Comparison of ENCODE assay signal across 15 mouse cellular contexts in genomic region chr10:53959759-53960158, GRCm38 (mm10).
"Had no signal": no experiment of that assay in that cellular context is flagged by ENCODE, and none has a peak within 500 bp of the region (broad histone marks: within the 10 kb centered on the region; RNA-seq: fewer than 3 reads in every experiment).

No protein-coding gene starts in this region.

- H3K4me1 ChIP-seq: limb, embryonic 12.5 days; midbrain, embryonic 15.5 days; neural tube, embryonic 13.5 days; stomach, embryonic 15.5 days had no signal

- H3K27ac ChIP-seq: layer of hippocampus, adult 2 months; limb, embryonic 12.5 days; liver, embryonic 14.5 days; midbrain, embryonic 15.5 days; neural tube, embryonic 13.5 days; stomach, embryonic 15.5 days had no signal

- H3K4me3 ChIP-seq: layer of hippocampus, adult 2 months; limb, embryonic 12.5 days; midbrain, embryonic 15.5 days; neural tube, embryonic 13.5 days; stomach, embryonic 15.5 days had no signal

- H3K27me3 ChIP-seq: limb, embryonic 12.5 days; midbrain, embryonic 15.5 days; neural tube, embryonic 13.5 days; stomach, embryonic 15.5 days had no signal

- H3K36me3 ChIP-seq: limb, embryonic 12.5 days; midbrain, embryonic 15.5 days; neural tube, embryonic 13.5 days; stomach, embryonic 15.5 days had no signal

- H3K9ac ChIP-seq: limb, embryonic 12.5 days; liver, embryonic 14.5 days; midbrain, embryonic 15.5 days; neural tube, embryonic 13.5 days; stomach, embryonic 15.5 days had no signal

- ATAC-seq: midbrain, embryonic 15.5 days had no signal

- H3K4me2 ChIP-seq: limb, embryonic 12.5 days; midbrain, embryonic 11.5 days; midbrain, embryonic 15.5 days; neural tube, embryonic 13.5 days; stomach, embryonic 15.5 days had no signal

- DNase-seq: kidney, postnatal 10 days; kidney, postnatal 4 days; lung, adult 18-20 months; retina, postnatal 1 day; right cerebral cortex, postnatal 4 days; spleen, adult 18-20 months; thymus, adult 2 months; thymus, postnatal 25 days had no signal

- H3K9me3 ChIP-seq: limb, embryonic 12.5 days; midbrain, embryonic 15.5 days; neural tube, embryonic 13.5 days; stomach, embryonic 15.5 days had no signal
